Mouse (Mus musculus): ENCODE results near the gene Rabl6.

The Rabl6 gene

GRCm38 (mm10) chr2:25607761-25608622 lies at the start of gene Rabl6:
Gene Rabl6, minus strand, starts transcription at chr2:25608521.
- DNase-seq (ENCODE audit: low spot score in 2 of 2) = peak; percentile 83 to 93

GRCm38 (mm10) chr2:25657652-25658051 lies 49.3 kb upstream of the Rabl6 start, which contains the start of gene Lcn5:
Gene Lcn5, plus strand, starts transcription at chr2:25657952.
- no peak for DNase-seq (ENCODE audit: low spot score in 2 of 2)

GRCm38 (mm10) chr2:25657246-25657645 lies 48.9 kb upstream of the Rabl6 start:
- DNase-seq (ENCODE audit: low spot score in 2 of 2) = no peak

- DNase-seq (ENCODE audit: low spot score in 2 of 2) = no peak
Observed at GRCm38 (mm10) chr2:25656691-25657090, 48.4 kb upstream of the Rabl6 start.

GRCm38 (mm10) chr2:25654502-25654901 lies 46.2 kb upstream of the Rabl6 start:
- no peak for DNase-seq (ENCODE audit: low spot score in 2 of 2)

DNA sequence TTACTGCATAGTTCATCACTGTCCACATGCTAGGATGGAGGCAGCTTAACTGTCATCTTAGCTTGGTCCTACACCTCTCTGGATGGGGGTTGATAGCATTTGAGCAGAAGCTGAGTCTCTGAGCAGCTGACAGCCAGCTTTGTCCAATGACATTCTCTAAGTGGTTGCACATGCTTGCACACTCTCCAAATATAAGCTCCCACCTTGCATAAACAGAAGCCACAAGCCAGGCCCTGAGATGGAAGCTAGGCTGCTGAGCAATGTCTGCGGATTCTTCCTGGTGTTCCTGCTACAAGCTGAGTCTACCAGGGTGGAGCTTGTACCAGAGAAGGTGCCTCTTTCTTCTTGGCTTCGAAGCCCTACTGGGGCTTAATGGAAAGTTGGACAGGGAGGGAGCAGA lies 44.6 kb upstream of the Rabl6 start, which contains the start of gene Lcn8:
Gene Lcn8, plus strand, starts transcription at position 219 of the 400 bp plus-strand sequence.
- no peak for DNase-seq (ENCODE audit: low spot score in 2 of 2)

GRCm38 (mm10) chr2:25639890-25640289 lies 31.6 kb upstream of the Rabl6 start:
- peak in 1 of 2 experiments; percentile 75 for DNase-seq (ENCODE audit: low spot score in 2 of 2)

- DNase-seq (ENCODE audit: low spot score in 2 of 2) = no peak
Observed at GRCm38 (mm10) chr2:25634046-25634445, 25.7 kb upstream of the Rabl6 start.

DNA sequence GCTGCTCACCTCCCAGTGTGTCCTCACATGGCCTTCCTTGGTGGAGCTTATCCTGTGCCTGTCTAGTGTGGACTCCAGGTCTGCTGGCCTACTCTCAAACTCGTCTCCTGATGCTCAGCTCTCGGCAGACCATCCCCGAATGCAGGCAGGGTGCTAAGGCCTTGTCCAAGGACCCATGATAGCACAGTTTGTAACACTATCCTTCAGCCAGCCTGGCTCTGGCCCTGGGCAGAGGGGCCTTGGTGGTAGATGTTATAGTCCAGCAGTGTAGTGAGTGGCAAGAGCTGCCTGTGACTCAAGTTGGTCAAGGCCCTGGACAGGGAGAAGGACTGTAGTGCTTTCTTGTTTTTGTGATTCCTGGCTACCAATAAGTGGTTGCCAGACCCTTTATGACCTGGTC lies 25.3 kb upstream of the Rabl6 start:
- no peak for DNase-seq (ENCODE audit: low spot score in 2 of 2)

- no peak for DNase-seq (ENCODE audit: low spot score in 2 of 2)
Observed at GRCm38 (mm10) chr2:25628738-25629137, 20.4 kb upstream of the Rabl6 start.

DNA sequence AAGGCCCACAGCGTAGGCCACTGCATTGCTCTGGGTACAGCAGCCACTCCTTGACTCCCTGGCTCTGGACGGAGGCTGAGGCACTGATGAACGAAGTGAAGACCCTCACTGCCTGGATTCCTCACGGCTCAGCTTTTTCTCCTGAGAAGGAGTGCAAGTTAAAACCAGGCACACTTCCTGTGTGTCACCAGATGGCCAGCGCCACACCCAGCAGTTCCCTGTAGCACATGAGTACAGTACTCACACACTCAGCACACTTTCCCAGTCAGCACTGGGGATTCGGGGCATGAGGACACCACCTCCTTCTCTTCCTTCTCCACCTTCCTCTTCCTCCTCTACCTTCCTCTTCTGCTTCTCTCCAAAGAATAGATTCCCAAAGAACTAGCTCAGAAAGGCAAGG lies 19.5 kb upstream of the Rabl6 start, which contains the start of gene Fcna:
Gene Fcna, minus strand, starts transcription at position 220 of the 400 bp plus-strand sequence.
- no peak for DNase-seq (ENCODE audit: low spot score in 2 of 2)

GRCm38 (mm10) chr2:25625986-25626385 lies 17.7 kb upstream of the Rabl6 start:
- no peak for DNase-seq (ENCODE audit: low spot score in 2 of 2)

DNA sequence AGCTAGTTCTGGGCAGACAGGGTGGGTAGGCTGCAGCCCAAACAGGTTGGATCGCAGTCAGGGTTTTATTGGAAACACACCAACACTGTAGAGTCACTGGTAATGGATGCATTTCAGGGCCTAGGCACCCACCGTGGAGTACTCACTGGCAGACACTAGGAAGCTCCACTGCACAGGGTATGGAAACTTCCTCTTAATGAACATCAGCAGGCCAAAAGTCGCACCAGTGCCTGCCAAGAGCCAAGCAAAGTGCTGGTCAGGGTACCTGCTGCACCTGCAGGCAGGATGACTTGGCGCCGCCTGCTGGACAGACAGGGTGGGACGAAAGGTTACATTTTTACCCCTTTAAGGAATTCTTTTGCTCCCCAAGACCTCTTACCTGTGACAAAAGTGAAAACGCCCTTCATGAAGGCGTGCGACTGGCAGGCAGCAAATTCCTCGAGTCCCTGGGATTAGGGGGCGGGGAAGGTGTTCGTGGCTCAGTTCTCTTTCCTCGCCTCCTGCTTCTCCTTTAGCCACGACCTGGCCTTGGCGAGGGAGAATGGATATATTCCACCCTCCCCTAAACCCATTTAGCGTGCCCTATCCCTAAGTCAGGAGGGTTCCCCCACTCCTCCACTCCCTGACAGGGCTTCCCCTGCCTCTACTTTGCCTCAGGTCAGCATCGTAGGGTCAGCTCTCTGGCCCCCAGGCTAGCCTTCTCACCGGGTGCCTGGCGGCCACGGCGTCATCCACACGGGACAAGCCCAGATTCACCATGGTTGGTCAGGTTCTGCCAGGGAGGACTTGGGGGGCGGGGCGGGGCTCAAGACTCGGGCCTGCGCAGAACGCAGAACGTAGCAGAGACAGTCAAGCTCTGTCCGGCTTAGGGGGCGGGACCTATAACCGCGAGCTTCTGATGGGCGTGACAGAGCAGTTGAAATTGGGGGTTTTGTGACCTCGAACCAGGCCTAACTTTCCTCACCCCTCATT lies 13.2 kb upstream of the Rabl6 start, which contains the start of gene Tmem141:
Gene Tmem141, minus strand, starts transcription at position 777 of the 972 bp plus-strand sequence.
- peak; percentile 69 to 86 for DNase-seq (ENCODE audit: low spot score in 2 of 2)

DNA sequence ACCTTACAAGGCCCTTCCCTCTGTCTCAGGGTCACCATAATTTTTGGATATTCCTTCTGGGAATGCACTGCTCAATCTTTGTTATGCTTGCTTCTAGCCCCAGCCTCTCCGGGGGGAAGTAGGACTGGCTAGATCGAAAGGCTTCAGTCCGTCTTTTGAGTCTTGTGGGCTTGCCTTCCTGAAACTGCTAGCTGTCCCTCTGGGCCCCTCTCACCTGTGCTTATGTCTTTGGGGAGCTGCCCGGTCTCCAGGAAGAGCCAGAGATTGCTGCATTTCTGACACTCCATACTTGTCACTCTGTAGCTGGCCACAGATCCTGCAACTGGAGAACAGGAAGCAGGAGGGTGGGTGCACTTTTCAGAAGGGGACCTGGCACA lies 12.5 kb upstream of the Rabl6 start:
- no peak for DNase-seq (ENCODE audit: low spot score in 2 of 2)

GRCm38 (mm10) chr2:25620386-25620785 lies 12.1 kb upstream of the Rabl6 start:
- DNase-seq (ENCODE audit: low spot score in 2 of 2) = no peak

DNA sequence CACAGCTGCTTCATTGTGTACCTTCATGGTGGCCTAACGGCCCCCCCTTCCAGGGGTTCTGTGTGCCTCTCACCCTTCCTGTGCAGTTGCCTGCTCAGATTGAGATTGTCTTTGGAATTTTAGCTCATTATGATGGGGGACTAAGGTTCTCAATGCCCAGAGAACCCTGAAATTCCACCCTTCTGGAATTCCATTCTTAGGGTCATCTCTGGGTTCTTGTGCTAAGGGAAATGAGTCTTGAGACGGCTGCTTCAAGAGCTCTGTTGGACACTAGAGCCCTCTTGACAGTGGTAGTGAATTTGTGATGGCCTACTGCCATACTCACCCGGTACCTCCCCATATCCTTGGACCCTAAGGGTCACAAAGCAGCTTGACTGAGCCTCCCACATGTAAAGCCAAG lies 9.3 kb upstream of the Rabl6 start, which contains the start of gene Ccdc183:
Gene Ccdc183, minus strand, starts transcription at position 101 of the 400 bp plus-strand sequence.
- DNase-seq (ENCODE audit: low spot score in 2 of 2) = no peak

DNA sequence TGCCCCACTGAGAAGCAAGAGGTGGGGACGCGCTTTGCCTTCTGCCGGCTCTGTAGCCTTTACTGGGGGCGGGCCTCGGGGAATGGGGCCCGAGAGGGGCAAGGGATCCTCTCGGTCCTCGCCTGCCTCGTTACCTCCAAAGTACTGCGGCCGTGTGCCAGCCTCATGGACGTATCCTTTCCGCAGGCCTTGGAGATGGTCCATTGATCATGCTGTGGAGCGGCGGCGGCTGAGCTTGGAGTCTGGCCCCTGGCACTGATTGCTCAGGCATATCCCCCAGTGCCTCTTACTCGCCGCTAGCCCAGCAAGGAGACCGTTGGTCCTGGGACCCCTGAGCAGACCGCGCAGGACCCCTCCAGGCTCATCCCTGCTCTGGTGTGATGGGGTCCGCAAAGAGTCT lies 8.1 kb upstream of the Rabl6 start:
- DNase-seq (ENCODE audit: low spot score in 2 of 2) = no peak

- DNase-seq (ENCODE audit: low spot score in 2 of 2) = no peak
Observed at GRCm38 (mm10) chr2:25608671-25609070, 350 bp upstream of the Rabl6 start.

GRCm38 (mm10) chr2:25602526-25602925 lies 5.8 kb downstream of the Rabl6 start:
- DNase-seq (ENCODE audit: low spot score in 2 of 2) = no peak

DNA sequence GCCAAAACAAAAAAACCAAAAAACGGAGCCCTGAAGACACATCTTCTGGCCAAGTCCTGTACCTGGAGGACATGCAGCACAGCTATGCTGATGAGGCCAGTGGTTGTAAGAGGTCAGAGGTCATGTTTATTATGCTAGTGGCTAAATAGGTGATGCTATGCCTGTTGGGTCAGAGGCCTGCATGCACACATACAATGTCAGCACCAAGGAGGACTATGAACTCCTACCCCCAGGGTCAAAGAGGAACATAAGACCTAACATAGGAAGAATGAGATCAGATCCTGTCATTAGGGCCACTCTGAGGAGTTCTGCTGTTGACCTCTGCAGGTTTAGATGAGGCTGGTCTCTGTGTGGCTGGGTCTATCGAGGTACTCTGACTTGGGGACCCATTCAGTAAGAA lies 8.3 kb downstream of the Rabl6 start:
- no peak for DNase-seq (ENCODE audit: low spot score in 2 of 2)

DNA sequence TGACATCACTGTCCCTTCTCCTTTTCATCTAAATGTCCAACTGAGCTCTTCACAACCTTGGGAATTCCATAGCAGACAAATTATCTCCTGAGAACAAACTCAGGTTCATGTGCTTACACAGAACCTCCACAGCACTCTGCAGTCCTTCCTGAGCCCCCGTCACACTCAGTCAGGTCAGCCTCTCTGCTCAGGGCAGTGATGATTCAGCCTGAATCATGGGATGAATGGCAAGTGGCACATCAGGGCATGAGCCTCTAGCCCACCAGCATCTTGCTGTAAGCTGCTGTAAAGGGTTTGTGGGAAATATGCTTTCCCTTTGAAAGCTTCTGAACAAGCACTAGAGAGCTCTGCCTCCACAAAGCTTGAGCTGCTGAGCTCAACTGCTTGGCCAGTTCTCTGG lies 9.6 kb downstream of the Rabl6 start:
- DNase-seq (ENCODE audit: low spot score in 2 of 2) = no peak
